Mouse (Mus musculus): ENCODE measurements around the gene Cobll1. TPM values are rescaled to one million over a fixed set of nuclear protein-coding genes. Genes with fewer than 3 reads are reported as not detected.
A peak's percentile ranks its signal among the peaks of the same experiment; 100 is the strongest.

Gene Cobll1
- total RNA-seq, 1 experiment from 2014 or later: 15.9 TPM

DNA sequence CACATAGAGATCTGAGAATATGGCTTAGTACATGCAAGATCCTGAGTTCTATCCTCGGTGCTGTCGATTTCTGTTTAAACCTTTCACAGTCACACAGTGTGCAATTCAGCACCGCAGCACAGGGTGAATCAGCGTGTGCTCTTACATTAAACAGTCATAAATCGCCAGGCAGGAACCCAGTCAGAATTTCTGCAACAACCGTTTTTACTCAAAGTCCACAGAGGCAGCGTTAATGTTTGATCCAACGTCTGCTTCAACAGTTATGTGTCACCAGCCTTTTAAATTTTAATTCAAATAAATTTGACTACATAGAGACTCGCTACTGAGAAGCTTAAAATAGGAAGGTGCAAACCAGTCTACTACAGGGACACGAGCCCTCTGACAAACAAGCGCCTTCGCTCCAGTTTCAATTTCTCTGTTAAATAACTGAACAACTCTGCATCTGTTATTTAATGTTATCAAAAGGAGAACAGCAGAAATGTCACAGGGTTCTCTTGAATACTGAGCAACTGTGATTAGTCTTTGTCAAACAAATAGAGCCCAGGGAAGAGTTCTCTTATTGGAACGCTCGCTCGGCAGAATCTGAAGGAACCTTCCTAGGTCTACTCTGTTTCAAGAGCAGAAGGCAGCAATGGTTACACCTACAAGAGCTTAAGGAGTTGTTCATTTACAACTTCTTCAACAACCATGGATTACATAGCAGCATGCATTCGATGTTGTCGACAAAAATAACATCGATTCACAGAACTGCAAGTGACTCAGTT lies 68.3 kb downstream of the Cobll1 start:
- 0 out of 2 replicates have a peak, but pooled peaks have one; percentile 36 for ATAC-seq (ENCODE audit: extremely low read depth, insufficient number of reproducible peaks, low FRiP score, poor library complexity, severe bottlenecking)

DNA sequence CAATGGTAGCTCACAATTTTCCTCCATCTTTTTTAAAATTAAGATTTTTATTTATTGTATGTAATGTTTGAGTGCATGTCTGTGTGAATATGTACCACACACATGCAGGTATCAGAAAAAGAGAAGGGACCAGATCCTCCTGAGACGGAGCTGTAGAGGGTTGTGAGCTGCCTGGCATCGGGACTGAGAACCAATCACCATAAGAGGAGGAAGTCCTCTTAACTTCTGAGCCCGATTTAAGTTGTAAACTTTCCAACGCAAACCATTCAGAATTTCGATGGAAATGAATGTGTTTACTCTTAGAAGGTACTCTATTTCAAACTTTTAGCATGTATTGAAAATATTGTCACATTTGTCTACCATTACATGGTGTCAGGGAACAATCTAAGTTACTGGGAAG lies 68.9 kb downstream of the Cobll1 start:
- ATAC-seq (ENCODE audit: extremely low read depth, insufficient number of reproducible peaks, low FRiP score, poor library complexity, severe bottlenecking): peak; percentile 58; the same call in 1 of the 2 replicates

DNA sequence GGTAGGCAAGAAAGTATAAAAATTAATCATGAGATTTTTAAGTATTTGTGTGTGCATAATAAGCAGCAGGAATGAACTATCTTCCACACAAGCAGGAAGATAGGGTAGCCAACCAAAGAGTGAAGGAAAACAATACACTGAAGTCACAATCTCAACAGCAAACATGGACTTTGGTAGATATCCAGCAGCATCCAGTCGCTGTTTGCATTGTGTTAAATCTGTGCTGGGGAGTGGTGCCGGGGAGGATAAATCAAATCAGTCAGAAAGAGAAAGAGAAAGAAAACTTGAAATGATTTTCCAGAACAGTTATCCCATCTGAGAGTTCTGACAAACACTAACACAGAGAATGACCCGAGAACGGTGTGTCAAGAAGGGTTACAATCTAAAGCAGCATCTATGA lies 75.2 kb downstream of the Cobll1 start:
- ATAC-seq (ENCODE audit: extremely low read depth, insufficient number of reproducible peaks, low FRiP score, poor library complexity, severe bottlenecking): no peak

DNA sequence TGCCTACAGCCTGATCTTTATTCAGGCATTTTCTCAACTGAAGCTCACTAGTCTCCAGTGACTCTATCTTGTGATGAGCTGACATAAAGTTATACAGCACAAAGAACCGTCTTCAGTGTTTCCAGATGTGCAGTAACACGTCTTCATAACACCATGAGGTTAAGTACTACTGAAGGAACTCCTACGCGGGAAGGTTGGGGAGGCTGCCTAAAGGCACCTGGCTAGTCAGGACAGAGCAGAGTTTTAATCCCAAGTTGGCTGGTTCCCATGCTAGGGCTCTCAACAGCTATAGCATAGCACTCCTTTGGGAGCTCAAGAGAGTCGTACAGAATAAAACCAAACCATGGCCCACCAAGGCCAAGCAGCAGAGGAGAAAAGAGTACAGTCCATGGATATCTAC lies 76.6 kb downstream of the Cobll1 start:
- ATAC-seq (ENCODE audit: extremely low read depth, insufficient number of reproducible peaks, low FRiP score, poor library complexity, severe bottlenecking): no peak

DNA sequence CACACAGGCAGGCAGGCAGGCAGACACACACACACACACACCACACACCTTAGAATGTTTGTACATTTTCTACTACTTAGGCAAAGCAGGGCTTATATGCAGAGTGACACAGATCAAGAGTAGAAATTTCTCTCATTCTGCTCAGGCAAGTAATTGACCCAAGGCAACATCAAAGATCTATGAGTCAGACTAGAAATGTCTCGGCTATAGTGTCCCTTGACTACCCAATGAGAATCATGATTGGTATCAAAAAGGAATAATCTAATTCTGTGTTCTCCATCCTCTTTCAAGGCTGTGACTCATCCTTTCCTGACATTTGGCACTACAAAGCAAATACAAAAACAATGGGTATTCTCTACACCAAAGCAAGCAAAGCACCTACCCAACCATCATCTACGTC lies 77.5 kb downstream of the Cobll1 start:
- no peak for ATAC-seq (ENCODE audit: extremely low read depth, insufficient number of reproducible peaks, low FRiP score, poor library complexity, severe bottlenecking)

DNA sequence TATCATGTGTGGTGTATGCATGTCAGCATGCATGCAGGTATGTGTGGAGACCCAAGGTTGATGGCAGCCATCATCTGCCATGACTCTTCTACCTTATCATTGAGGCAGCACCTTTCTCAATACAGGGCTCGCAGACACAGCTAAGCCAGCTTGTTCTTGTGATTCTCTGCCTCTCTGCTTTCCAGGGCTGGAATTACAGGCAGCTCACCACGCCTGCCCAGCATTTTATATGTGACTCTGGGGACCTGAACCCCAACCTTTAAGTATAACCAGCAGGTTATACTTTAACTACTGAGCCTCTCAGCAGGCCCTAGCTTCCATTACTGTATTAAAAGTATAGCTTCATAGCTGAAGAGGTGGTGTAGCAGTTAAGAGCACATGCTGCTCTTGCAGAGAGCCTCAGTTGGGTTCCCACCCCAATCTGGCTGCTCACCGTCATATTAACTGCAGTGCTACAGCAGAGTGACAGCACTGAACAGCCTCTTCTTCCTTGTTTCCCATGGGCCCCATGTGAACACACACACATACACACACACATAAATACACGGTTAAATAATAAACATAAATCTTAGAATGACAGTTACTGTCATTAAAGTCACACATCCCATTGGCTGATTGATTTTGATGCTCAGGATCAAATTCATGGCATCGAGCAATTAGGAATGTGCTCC lies 81.1 kb downstream of the Cobll1 start:
- ATAC-seq (ENCODE audit: extremely low read depth, insufficient number of reproducible peaks, low FRiP score, poor library complexity, severe bottlenecking): no peak

DNA sequence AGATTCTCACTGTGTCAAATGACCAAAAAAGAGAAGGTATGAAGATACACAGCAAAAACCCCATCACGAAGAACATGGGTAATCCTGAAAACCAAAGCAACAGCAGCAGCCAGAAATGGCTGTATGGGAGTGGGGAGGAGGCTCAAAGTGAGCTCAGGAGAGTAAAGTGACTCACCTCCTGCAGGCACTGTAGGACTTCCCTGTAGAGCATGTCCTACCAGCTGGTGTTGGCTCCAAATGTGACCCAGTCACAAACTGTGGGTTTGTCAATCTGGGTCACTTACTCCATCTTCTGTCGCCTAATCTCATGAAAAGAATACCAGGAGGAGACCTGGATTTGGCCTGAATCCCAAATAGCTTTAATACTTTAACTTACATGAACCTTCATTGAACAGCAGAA lies 81.9 kb downstream of the Cobll1 start:
- ATAC-seq (ENCODE audit: extremely low read depth, insufficient number of reproducible peaks, low FRiP score, poor library complexity, severe bottlenecking): no peak

DNA sequence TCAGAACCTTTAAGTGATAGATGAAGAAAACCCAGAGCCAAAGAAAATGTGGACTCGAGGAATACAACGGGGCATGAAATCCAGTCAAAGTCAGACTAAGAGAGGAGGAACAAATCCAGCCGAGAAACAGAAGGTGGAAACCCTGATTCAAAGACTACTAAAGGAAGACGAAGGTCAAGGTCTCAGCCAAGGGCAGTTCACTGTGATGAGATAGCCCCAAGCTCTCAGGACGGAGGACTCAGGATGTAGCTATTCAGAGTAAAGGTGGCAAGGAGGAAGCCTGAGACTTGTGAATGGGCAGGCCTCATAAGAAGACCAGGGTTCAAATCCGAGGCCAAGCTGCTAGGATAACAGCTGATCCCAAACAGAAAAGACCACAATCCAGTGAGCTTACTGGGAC lies 90.3 kb downstream of the Cobll1 start:
- no peak for ATAC-seq (ENCODE audit: extremely low read depth, insufficient number of reproducible peaks, low FRiP score, poor library complexity, severe bottlenecking)

DNA sequence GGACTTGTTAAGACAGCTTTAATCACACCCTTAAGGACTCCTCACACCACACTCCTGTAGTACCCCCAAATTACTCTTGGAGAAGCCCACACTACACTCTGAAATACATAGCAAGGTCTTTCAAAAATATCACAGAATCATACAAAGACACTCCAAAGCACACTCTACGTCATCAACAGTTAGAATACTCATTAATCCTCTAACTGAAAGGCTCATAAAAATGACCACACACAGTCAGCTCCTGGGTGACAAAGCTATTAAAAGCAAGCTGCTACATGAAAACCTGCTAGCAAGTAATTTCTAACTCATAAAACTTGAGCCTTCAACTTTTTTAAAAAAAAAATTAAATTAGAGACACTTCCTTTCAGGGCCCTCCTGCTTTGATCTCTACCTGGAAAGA lies 91.8 kb downstream of the Cobll1 start:
- no peak for ATAC-seq (ENCODE audit: extremely low read depth, insufficient number of reproducible peaks, low FRiP score, poor library complexity, severe bottlenecking)

DNA sequence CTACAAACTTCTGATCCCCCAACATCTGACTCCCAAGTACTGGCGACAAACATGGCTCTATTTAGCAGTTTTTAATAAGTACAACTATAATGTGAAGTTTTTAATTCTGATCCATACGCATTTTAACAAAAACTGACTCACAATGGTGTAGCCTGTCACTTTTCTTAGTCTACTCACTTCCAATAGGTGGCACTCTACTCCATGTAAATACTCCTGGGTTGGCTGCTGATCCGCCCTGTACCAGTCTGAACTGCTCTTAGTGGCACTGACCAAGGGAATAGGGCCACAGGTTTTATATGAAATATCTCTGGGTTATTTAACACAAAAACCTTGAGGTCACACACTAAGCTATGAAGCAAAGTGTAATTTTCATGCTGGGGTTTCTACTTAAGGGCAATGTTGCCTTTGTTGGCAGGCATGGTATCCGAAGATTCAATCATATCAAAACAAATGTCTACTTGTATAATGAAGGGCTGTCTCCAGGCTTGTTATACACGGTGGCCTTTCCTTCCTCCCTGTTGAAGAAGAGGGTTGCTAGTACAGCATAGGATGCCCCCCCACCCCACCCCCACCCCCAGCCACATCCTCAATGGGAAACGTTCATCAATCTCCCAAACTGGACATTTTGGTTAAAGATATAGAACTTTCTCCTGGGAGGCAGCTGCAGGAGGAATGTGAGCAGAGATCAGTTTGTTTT lies 93.6 kb downstream of the Cobll1 start:
- peak; percentile 87; the same call in 1 of the 2 replicates for ATAC-seq (ENCODE audit: extremely low read depth, insufficient number of reproducible peaks, low FRiP score, poor library complexity, severe bottlenecking)

DNA sequence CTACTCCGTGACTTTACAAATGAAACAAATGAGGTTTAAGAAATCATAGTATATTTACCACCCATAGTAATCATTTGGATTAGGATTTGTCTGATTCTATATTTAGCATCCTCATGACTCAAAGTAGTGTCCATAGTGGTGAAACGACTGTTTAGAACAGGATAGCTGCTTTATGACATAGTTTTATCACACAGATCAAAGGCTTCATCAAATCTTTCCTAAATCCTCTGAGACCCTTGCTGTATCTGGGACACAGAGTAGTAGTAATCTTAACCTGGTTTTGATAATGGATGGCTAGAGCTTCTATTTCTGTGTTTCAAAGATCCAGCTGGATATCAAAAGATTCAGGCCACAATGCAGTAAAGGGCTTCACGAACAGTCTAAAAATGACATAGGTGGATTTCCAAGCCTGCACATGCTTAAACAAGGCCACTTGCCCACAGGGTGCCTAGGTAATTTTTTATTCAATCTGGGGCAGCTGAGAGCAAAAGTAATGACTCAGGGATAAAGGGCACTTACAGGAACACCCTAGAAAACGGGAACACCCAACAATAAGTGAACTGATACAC lies 98.0 kb downstream of the Cobll1 start:
- no peak for ATAC-seq (ENCODE audit: extremely low read depth, insufficient number of reproducible peaks, low FRiP score, poor library complexity, severe bottlenecking)

DNA sequence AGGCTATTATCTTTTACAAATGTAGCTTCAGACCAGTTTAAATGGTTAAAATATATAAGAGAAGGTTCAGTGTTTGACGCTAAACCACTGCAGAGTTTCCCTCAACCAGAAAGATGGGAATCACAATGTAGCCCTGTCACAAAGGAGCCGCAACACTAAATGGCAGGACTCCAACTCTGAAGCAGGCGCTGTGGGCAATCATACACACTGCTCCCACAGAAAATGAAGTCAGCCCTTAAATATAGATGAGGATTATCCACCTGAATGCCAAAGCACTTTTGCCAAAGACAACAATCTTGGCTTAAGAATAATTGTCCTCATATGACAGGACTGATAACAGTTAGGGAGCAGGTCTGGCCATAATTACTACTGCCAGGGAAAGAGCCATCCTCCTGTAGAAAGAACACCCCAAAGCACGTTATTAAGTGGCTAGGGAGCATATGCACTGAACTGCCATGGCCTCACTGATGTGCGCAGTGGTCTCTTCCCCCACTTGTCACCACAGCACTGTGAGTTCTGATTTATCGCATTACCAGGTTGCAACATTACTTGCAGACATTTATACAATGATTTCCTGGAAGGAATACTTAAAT lies 98.8 kb downstream of the Cobll1 start:
- no peak for ATAC-seq (ENCODE audit: extremely low read depth, insufficient number of reproducible peaks, low FRiP score, poor library complexity, severe bottlenecking)

DNA sequence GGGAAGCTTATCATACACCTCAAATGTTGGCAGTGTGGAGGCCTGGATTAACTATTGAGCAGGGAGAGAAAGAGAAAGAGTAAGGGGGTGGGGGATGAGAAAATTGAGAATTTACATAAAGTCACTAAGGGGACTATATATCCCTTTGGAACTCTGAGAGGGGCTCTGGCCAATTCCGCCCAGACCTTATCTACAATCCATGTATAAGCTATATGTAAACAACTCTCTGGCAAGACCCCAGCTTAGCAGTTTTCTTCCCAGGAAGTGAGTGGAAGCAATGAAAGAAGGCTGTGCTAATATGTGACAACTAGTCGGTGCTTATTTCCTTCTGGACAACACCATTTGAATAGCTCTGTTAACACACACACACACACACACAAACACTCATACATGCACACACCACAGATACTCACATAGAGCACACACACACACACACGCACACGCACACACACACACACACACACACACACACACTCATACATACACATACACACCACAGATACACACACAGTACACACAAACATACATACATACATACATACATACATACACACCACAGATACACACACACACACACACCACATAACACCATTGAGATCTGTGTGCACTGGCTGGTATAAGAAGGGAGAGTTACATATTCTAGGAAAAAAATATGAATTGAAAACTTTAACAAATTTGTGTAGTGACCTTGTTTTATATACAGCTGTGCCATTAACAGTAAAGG lies 99.4 kb downstream of the Cobll1 start:
- no peak for ATAC-seq (ENCODE audit: extremely low read depth, insufficient number of reproducible peaks, low FRiP score, poor library complexity, severe bottlenecking)

DNA sequence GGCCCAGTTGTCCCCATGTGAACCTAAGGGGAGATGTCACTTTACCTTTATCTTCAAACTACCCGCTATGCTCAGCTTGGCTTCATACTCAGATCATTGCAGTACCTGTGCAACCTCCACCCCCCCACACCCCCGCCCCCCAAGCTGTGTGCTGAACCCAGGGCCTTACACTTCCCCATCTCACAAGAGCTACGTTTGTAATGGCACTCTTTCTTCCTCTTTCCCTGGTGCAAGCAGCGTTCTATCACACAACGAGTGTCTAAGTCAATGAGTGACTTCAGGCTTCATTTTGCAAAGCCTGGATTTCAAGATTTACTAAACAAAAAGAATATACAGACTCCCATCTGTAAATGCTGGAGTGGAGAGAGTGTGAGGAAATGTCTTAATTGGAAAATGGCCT lies 100.2 kb downstream of the Cobll1 start:
- no peak for ATAC-seq (ENCODE audit: extremely low read depth, insufficient number of reproducible peaks, low FRiP score, poor library complexity, severe bottlenecking)

DNA sequence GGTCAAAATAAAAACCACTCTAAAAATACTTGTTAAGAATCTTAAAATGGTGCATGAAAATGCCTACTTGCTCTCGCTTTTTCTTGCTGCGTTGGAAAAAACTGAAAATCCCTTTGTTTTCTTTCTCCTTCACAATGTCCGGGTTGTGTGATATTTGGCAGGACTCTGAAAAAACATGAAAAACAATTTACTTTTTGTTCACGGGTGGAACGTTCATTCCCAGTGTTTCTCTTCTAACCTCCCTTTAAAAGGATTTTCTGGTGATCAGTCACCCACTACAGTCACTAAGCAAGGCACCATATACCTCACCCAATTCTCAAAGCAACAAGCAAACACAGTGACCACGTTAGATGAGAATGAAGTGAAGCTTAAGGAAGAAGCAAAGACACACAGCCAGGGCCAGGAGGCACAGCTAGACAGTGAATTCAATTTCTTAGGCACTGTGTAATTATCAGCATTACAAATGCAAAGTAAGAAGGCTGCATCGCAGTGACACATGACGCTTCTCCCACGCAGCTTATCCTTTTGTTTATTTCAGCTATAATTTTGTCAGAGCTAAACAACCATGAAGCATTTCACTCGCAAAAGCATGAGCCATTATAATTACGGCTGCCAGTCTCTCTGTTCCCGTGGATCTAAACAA lies 112.9 kb downstream of the Cobll1 start:
- ATAC-seq (ENCODE audit: extremely low read depth, insufficient number of reproducible peaks, low FRiP score, poor library complexity, severe bottlenecking): no peak

DNA sequence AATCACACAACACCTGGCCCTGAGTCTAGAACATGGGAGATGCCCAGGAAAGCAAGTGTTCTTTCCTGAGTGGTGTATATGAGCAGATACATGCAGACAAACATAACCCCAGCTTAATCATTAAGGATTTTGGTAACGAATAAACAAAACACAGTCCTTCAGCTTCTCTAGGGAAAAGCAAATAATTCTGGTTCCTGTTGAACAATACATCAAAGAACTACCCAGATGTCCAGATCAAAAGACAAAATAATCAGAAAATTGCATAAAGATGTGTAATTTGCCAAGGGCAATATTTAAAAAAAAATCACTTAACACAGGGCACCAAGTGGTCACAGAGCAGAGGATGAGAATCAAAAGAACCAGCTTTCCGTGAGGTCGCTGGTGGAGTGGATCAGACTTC lies 115.5 kb downstream of the Cobll1 start:
- ATAC-seq (ENCODE audit: extremely low read depth, insufficient number of reproducible peaks, low FRiP score, poor library complexity, severe bottlenecking): no peak

DNA sequence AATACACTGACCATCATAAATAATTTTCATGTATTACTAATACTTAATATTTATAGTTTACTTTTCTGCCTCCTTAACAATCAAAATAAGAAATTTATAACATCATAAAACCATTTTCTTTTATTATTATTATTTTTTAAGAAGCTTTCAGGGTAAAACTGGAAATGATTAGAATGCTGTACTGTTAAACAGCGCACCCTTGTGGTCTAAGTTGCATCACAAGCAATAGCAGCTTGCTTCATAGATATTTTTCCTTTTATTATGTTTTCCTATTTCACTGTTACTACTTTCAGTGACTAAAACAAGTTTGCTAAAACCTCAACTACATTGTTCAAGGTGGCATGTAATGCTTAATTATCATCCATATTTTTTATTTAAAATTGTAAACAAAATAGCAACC lies 117.8 kb downstream of the Cobll1 start:
- ATAC-seq (ENCODE audit: extremely low read depth, insufficient number of reproducible peaks, low FRiP score, poor library complexity, severe bottlenecking): no peak

DNA sequence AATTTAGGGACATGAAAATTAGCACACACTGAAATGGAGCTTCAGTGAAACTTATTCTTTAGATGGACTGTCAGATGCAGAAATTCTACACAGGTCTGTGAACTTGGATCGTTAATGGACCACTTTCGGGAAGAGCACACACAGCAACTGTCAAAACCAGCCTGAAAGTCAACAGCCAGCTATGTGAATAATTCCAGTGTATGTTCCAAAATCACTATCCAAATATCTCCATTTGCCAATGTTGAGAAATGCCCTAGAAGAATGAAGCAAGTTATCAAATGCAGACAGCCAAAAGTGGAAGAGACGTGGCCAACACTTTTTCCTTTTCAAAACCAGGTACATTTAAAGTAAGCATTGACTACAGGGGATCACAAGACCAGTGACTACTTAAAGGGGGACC lies 118.2 kb downstream of the Cobll1 start:
- ATAC-seq (ENCODE audit: extremely low read depth, insufficient number of reproducible peaks, low FRiP score, poor library complexity, severe bottlenecking): no peak

All from neutrophil, adult 5-6 weeks (primary cell).